Mouse (Mus musculus): ENCODE data around the gene Dlg2. TPM values are rescaled to one million over a fixed set of nuclear protein-coding genes. Genes with fewer than 3 reads are reported as not detected.
A peak's percentile ranks its signal among the peaks of the same experiment; 100 is the strongest.

Gene Dlg2
- polyA plus RNA-seq, 1 experiment from 2014 or later = 1.5 TPM

DNA sequence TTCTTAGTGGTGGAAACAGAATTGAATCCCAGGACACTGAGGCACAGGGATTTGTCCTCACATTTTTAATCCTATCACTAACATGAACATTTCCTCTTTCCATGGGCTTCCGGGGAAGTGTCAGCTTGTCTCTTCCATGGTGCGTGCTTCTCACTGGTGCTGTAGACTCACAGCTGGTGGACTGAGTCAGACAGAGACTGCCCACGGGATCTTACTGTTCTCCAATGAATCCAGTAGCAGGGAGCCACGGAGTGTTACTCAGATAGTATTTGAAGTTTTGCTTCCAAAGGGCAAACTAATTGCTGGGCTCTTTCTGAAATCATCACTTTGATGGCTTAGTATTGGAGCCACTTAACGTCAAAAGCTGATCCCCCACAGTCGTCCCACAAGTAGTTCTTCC lies 963.9 kb downstream of the Dlg2 start:
- in situ Hi-C loops (cut with MboI; ENCODE audit: low pct_unique_long_range_greater_than_20kb) = no loop called here
- ATAC-seq = no peak
- no peak for DNase-seq (ENCODE audit: low read depth, low spot score)
- ChIA-PET CTCF (no interaction called here), POLR2A (no interaction called here)
- peaks cover 11% of the 10 kb centered on the region for H3K27me3 ChIP-seq
- TF ChIP-seq CTCF (IDR thresholded peaks at IDR 0.05) = no peak

DNA sequence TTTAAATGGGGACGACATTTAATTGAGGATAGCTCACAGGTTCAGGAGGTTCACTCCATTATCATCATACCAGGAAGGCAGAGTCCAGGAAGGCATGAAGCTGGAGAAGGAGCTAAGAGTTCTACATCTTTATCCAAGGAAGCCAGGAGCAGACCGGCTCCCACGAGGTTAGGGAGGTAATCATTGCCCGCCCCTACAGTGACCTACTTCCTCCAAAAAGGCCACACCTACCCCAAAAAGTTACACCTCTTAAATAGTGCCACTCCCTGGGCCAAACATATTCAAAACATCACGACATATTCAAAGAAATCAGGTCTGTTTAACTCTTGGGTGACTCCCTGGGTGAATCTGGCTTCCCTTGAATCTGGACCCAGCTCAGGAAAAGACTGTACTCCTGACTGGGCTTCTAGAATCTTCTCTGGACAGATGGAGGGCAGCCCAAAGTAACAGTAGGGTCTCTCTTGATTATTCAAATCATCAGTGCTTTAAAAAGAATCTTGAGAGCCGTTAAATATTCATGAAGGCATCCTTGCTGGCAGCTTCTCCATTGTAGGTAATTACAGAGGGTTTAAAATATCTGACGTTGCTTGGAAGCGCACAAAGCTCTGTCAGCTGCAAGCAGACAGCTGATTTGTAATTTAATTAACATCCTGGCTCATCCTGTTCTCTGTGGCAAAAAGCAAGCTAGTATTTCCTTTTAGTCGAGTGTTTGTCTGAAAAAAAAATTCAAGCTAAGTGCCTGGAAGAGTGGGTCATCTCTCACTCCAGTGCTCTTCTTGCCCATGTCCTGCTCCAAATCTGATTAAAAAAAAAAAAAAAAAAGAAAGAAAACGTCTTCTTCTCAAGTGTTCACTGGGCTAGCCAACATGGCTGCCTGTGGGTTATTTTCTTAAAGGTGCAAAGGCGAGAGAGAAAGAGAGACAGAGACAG lies 966.2 kb downstream of the Dlg2 start:
- H3K27me3 ChIP-seq = no peaks in the 10 kb centered on the region
- no peak for TF ChIP-seq CTCF (IDR thresholded peaks at IDR 0.05)
- ATAC-seq (no peak), DNase-seq (ENCODE audit: low read depth, low spot score) (no peak)
- CTCF ChIA-PET = interaction anchor here (2.1 kb wide), 1 partner anchor 14 kb away, joined by 5 read pairs; no protein-coding TSS in a partner anchor
- in situ Hi-C loops (cut with MboI; ENCODE audit: low pct_unique_long_range_greater_than_20kb) = no loop called here
- POLR2A ChIA-PET = interaction anchor here (0.6 kb wide), 1 partner anchor 1588 kb away, joined by 3 read pairs; no protein-coding TSS in a partner anchor

DNA sequence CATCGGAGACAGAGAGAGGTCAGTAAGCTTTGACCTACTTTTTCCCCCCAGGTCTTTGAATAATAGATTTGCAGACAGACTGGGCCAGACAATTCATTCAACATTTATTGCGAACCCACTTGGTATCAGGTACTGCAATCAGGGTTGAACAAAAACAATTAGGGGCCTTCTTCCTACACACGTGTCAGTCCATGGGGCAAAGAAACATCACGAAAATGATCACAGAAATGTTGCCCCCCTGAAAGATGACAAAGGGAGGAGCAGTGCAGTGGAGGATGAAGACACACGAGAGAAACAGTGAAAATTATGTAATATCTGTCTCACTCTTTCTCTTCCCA lies 966.9 kb downstream of the Dlg2 start:
- H3K27me3 ChIP-seq = no peaks in the 10 kb centered on the region
- in situ Hi-C loops (cut with MboI; ENCODE audit: low pct_unique_long_range_greater_than_20kb) = no loop called here
- ATAC-seq (no peak), DNase-seq (ENCODE audit: low read depth, low spot score) (no peak)
- ChIA-PET POLR2A (interaction anchor here (0.6 kb wide), 1 partner anchor 1588 kb away, joined by 3 read pairs; no protein-coding TSS in a partner anchor), CTCF (interaction anchor here (2.1 kb wide), 1 partner anchor 13 kb away, joined by 5 read pairs; no protein-coding TSS in a partner anchor)
- TF ChIP-seq CTCF (IDR thresholded peaks at IDR 0.05) = no peak

GRCm38 (mm10) chr7:91443913-91444312 lies 967.4 kb downstream of the Dlg2 start:
- CTCF ChIA-PET = interaction anchor here (2.1 kb wide), 1 partner anchor 13 kb away, joined by 5 read pairs; no protein-coding TSS in a partner anchor
- no peak for TF ChIP-seq CTCF (IDR thresholded peaks at IDR 0.05)
- ATAC-seq (no peak), DNase-seq (ENCODE audit: low read depth, low spot score) (no peak)
- H3K27me3 ChIP-seq = no peaks in the 10 kb centered on the region
- in situ Hi-C loops (cut with MboI; ENCODE audit: low pct_unique_long_range_greater_than_20kb) = no loop called here
- POLR2A ChIA-PET = no interaction called here

- no peaks in the 10 kb centered on the region for H3K27me3 ChIP-seq
- ChIA-PET CTCF (interaction anchor here (2.1 kb wide), 1 partner anchor 12 kb away, joined by 5 read pairs; no protein-coding TSS in a partner anchor), POLR2A (no interaction called here)
- DNase-seq (ENCODE audit: low read depth, low spot score) (no peak), ATAC-seq (no peak)
- no peak for TF ChIP-seq CTCF (IDR thresholded peaks at IDR 0.05)
- in situ Hi-C loops (cut with MboI; ENCODE audit: low pct_unique_long_range_greater_than_20kb) = no loop called here
Measured at GRCm38 (mm10) chr7:91444728-91445127, 968.3 kb downstream of the Dlg2 start.

DNA sequence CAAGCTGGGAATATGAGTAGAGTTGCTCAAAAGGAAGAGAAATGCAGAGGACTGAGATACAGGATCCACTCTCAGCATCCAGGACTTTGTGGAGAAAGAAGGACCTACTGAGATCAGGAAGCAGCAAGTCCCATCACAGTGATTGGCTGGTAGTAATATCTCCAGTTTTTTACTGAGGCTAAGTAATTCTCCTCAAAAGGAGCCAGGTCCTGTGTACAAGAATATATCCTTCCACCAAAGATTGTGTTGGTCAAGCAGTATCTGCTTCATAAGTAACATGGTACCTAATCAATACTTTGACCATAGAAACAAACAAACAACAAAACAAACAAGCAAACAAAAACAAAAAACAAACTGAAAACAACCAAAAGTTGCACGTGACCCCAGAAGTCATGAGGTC lies 980.3 kb downstream of the Dlg2 start:
- ATAC-seq = no peak
- H3K27me3 ChIP-seq = no peaks in the 10 kb centered on the region
- in situ Hi-C loops (cut with MboI; ENCODE audit: low pct_unique_long_range_greater_than_20kb) = loop anchor here (5.0 to 25.0 kb wide), 3 partner anchors 571 to 1081 kb away; no protein-coding TSS in a partner anchor
- no peak for TF ChIP-seq CTCF (IDR thresholded peaks at IDR 0.05)
- no peak for DNase-seq (ENCODE audit: low read depth, low spot score)
- CTCF ChIA-PET = interaction anchor here (0.9 to 3.6 kb wide), 17 partner anchors 11 to 640 kb away, joined by 3 to 35 read pairs (median 4); no protein-coding TSS in a partner anchor
- POLR2A ChIA-PET = interaction anchor here (0.5 to 0.7 kb wide), 2 partner anchors 544 to 583 kb away, joined by 4 to 7 read pairs; no protein-coding TSS in a partner anchor

DNA sequence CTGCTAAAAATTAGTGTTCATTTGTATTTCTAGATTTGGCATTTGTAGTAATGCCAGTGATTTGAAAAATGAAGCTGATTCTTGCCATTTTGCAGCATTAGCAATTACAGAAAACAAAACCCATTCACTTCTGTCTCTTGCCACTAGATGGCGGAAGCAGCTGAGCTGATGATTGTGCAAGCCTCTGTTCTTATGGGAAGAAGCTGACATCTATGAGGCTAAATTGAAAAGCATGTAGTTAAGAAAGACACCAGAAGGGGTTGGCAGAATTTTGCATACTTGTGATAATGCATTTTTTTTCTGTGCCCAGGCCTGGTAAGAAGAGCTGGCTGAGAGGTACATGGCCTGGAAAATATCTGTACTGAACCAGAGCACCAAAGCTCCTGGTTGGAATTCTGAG lies 980.7 kb downstream of the Dlg2 start:
- POLR2A ChIA-PET = interaction anchor here (0.5 to 0.7 kb wide), 2 partner anchors 544 to 583 kb away, joined by 4 to 7 read pairs; no protein-coding TSS in a partner anchor

GRCm38 (mm10) chr7:91461352-91461751 lies 984.9 kb downstream of the Dlg2 start:
- CTCF ChIA-PET = interaction anchor here (2.1 kb wide), 1 partner anchor 566 kb away, joined by 8 read pairs; no protein-coding TSS in a partner anchor
- no peak for TF ChIP-seq CTCF (IDR thresholded peaks at IDR 0.05)
- in situ Hi-C loops (cut with MboI; ENCODE audit: low pct_unique_long_range_greater_than_20kb) = loop anchor here (25.0 kb wide), 1 partner anchor 1076 kb away; no protein-coding TSS in a partner anchor
- ATAC-seq (no peak), DNase-seq (ENCODE audit: low read depth, low spot score) (no peak)
- POLR2A ChIA-PET = interaction anchor here (1.7 kb wide), 1 partner anchor 564 kb away, joined by 4 read pairs; no protein-coding TSS in a partner anchor
- H3K27me3 ChIP-seq = peaks cover under 1% of the 10 kb centered on the region

More for the DNA sequence above, 980.7 kb downstream of the Dlg2 start:
- TF ChIP-seq CTCF (IDR thresholded peaks at IDR 0.05) = peak; percentile 89
- no peaks in the 10 kb centered on the region for H3K27me3 ChIP-seq
- DNase-seq (ENCODE audit: low read depth, low spot score) (peak; percentile 22), ATAC-seq (peak; percentile 54)
- CTCF ChIA-PET = interaction anchor here (0.6 to 3.6 kb wide), 20 partner anchors 9 to 640 kb away, joined by 3 to 35 read pairs (median 4); no protein-coding TSS in a partner anchor
- in situ Hi-C loops (cut with MboI; ENCODE audit: low pct_unique_long_range_greater_than_20kb) = loop anchor here (5.0 to 25.0 kb wide), 3 partner anchors 570 to 1080 kb away; no protein-coding TSS in a partner anchor

- no peak for DNase-seq (ENCODE audit: low read depth, low spot score)
- no peak for TF ChIP-seq CTCF (IDR thresholded peaks at IDR 0.05)
- no peak for ATAC-seq
- in situ Hi-C loops (cut with MboI; ENCODE audit: low pct_unique_long_range_greater_than_20kb) = loop anchor here (25.0 kb wide), 1 partner anchor 1074 kb away; no protein-coding TSS in a partner anchor
- ChIA-PET CTCF (no interaction called here), POLR2A (no interaction called here)
- peaks cover 9% of the 10 kb centered on the region for H3K27me3 ChIP-seq
Measured at GRCm38 (mm10) chr7:91463256-91463655, 986.8 kb downstream of the Dlg2 start.

DNA sequence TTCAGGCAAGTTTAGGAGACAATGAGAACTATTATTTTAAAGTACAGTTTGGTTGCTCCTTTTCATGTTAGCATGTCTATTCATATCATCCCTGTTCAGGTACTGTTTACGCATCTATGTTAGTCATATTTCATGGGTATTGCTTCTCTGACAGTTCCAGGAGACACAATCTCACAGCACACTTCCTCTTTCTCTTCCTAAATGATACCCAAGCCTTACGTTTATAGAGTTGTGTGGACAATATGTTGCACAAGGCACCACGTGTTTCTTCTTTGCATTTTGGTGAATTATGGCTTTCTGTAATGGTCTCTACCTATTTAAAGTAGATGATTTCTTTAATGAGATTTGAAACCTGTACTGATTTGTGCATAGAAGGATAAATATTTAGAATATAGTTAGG lies 990.6 kb downstream of the Dlg2 start:
- CTCF ChIA-PET = interaction anchor here (1.9 kb wide), 2 partner anchors 10 to 560 kb away, joined by 5 to 8 read pairs; no protein-coding TSS in a partner anchor
- DNase-seq (ENCODE audit: low read depth, low spot score) (no peak), ATAC-seq (no peak)
- H3K27me3 ChIP-seq = peaks cover 10% of the 10 kb centered on the region
- POLR2A ChIA-PET = no interaction called here
- no peak for TF ChIP-seq CTCF (IDR thresholded peaks at IDR 0.05)
- in situ Hi-C loops (cut with MboI; ENCODE audit: low pct_unique_long_range_greater_than_20kb) = loop anchor here (25.0 kb wide), 1 partner anchor 1070 kb away; no protein-coding TSS in a partner anchor
